Mouse (Mus musculus): Measurements from ENCODE around the gene Wdr37.
"Not testable (repeated sequence)": the region's sequence is repeated elsewhere in the genome, so short reads cannot be mapped to it uniquely, and the experiment has no call there.

DNA sequence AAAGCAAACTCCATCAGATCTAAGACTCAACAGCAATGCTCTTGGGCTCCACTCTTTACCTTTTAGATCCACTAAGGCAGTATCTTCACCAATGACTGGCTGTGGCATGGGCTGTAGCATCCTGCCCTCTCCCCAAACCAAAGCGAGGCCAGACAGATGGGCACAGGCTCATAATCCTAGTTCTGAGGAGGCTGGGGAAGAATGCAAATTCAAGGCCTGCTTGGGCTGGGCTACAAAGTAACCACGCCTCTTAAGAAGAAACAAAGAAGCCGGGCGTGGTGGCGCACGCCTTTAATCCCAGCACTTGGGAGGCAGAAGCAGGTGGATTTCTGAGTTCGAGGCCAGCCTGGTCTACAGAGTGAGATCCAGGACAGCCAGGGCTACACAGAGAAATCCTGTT lies 29.9 kb downstream of the Wdr37 start:
- TF ChIP-seq CTCF (IDR thresholded peaks at IDR 0.05; ENCODE audit: low read depth, low read length); TAL1 (conservative IDR thresholded peaks at IDR 0.05; ENCODE audit: low read depth, low read length); GATA1 (IDR thresholded peaks at IDR 0.05; ENCODE audit: borderline replicate concordance, low read length): not testable (repeated sequence)

Measured in G1E (cell line).